Mouse (Mus musculus) MEL (cell line): Measurements from ENCODE around the gene Paxbp1. TPM values are rescaled to one million over a fixed set of nuclear protein-coding genes. Genes with fewer than 3 reads are reported as not detected.

Experiments
- DNase-seq: peaks from one replicate; pipeline ENCODE4 v3.0.0; 2011; ENCODE audit warnings: low read depth, low spot score
- H3K27ac ChIP-seq: 2 replicates; pipeline ENCODE4 v1.5.1; 2012; ENCODE audit warnings: low read depth, mild to moderate bottlenecking, control low read depth, low read length, moderate library complexity; ENCODE audit not compliant: control insufficient read depth
- H3K27me3 ChIP-seq, 2 experiments: fragments of 150-350 bp in 1 of 2; sonication (generic) in 1 of 2; 2 replicates each; pipeline ENCODE4 v1.6.1; 2012; ENCODE audit warnings: low read length in 2 of 2, mild to moderate bottlenecking in 2 of 2, improper control_type of control experiment in 1 of 2, moderate library complexity in 1 of 2; ENCODE audit not compliant: insufficient read depth in 2 of 2, control insufficient read depth in 1 of 2
- H3K36me3 ChIP-seq, 2 experiments: 2 replicates each; pipeline ENCODE4 v1.6.1; 2012 to 2014; ENCODE audit warnings: low read length in 2 of 2, improper control_type of control experiment in 1 of 2, inconsistent platforms in 1 of 2, mild to moderate bottlenecking in 1 of 2; ENCODE audit not compliant: insufficient read depth in 2 of 2, control insufficient read depth in 1 of 2
- H3K4me1 ChIP-seq, 2 experiments: fragments of 150-350 bp in 1 of 2; sonication (generic) in 1 of 2; 2 replicates each; pipeline ENCODE4 v1.6.1; 2012; ENCODE audit warnings: low read length in 2 of 2, improper control_type of control experiment in 1 of 2, mild to moderate bottlenecking in 1 of 2; ENCODE audit not compliant: insufficient read depth in 2 of 2, control insufficient read depth in 1 of 2
- H3K4me3 ChIP-seq, 2 experiments: fragments of 150-350 bp in 1 of 2; sonication (generic) in 1 of 2; 2 replicates each; pipeline ENCODE4 v1.5.1; 2012; ENCODE audit warnings: low read depth in 2 of 2, low read length in 2 of 2, mild to moderate bottlenecking in 2 of 2, moderate library complexity in 2 of 2, control low read depth in 1 of 2, improper control_type of control experiment in 1 of 2; ENCODE audit not compliant: control insufficient read depth in 1 of 2, insufficient read depth in 1 of 2
- H3K79me2 ChIP-seq: 2 replicates; pipeline ENCODE4 v1.6.1; 2012; ENCODE audit warnings: mild to moderate bottlenecking, low read length, moderate library complexity; ENCODE audit not compliant: control insufficient read depth, poor library complexity, insufficient read depth
- H3K9ac ChIP-seq: 2 replicates; pipeline ENCODE4 v1.6.1; 2012; ENCODE audit warnings: low read depth, mild to moderate bottlenecking, control low read depth, low read length, moderate library complexity; ENCODE audit not compliant: control insufficient read depth, poor library complexity, severe bottlenecking
- H3K9me3 ChIP-seq: fragments of 150-350 bp; sonication (generic); replicated peaks from 2 replicates; pipeline ENCODE4 v1.6.1; 2012; ENCODE audit warnings: mild to moderate bottlenecking, low read length, improper control_type of control experiment, moderate library complexity; ENCODE audit not compliant: insufficient read depth
- BHLHE40 ChIP-seq: IDR thresholded peaks from 2 replicates; pipeline ENCODE4 v1.6.1; 2012; ENCODE audit warnings: low read depth, mild to moderate bottlenecking, inconsistent platforms, low read length, improper control_type of control experiment, borderline replicate concordance
- CHD1 ChIP-seq: IDR thresholded peaks from 2 replicates; pipeline ENCODE4 v1.6.1; 2012; ENCODE audit warnings: low read depth, mild to moderate bottlenecking, inconsistent platforms, low read length, improper control_type of control experiment
- CHD2 ChIP-seq: IDR thresholded peaks from 2 replicates; pipeline ENCODE4 v1.6.1; 2011; ENCODE audit warnings: low read length, improper control_type of control experiment
- CTCF ChIP-seq, 3 experiments: IDR thresholded peaks in 2 of 3; conservative IDR thresholded peaks in 1 of 3; 2 replicates each; pipeline ENCODE4 v1.5.1; 2011 to 2012; ENCODE audit warnings: low read length in 3 of 3, low read depth in 2 of 3, mild to moderate bottlenecking in 2 of 3, improper control_type of control experiment in 1 of 3, inconsistent platforms in 1 of 3, mixed read lengths in 1 of 3, moderate library complexity in 1 of 3; ENCODE audit not compliant: control insufficient read depth in 1 of 3, insufficient read depth in 1 of 3, poor library complexity in 1 of 3, severe bottlenecking in 1 of 3
- E2F4 ChIP-seq: IDR thresholded peaks from 2 replicates; pipeline ENCODE4 v1.6.1; 2011; ENCODE audit warnings: low read depth, low read length, improper control_type of control experiment, borderline replicate concordance
- ELF1 ChIP-seq: IDR thresholded peaks from 2 replicates; pipeline ENCODE4 v1.6.1; 2014; ENCODE audit warnings: low read depth, mild to moderate bottlenecking, inconsistent platforms, low read length, improper control_type of control experiment, moderate library complexity
- EP300 ChIP-seq, 2 experiments: IDR thresholded peaks; 2 replicates each; pipeline ENCODE4 v1.6.1; 2011; ENCODE audit warnings: improper control_type of control experiment in 2 of 2, low read length in 2 of 2, low read depth in 1 of 2, mild to moderate bottlenecking in 1 of 2
- ETS1 ChIP-seq: IDR thresholded peaks from 2 replicates; pipeline ENCODE4 v1.6.1; 2012; ENCODE audit warnings: low read depth, mild to moderate bottlenecking, inconsistent platforms, low read length, improper control_type of control experiment, moderate library complexity
- GATA1 ChIP-seq: IDR thresholded peaks from 2 replicates; pipeline ENCODE4 v1.6.1; 2011; ENCODE audit warnings: low read depth, low read length, improper control_type of control experiment
- HCFC1 ChIP-seq: IDR thresholded peaks from 2 replicates; pipeline ENCODE4 v1.6.1; 2012; ENCODE audit warnings: low read depth, mild to moderate bottlenecking, inconsistent platforms, low read length, improper control_type of control experiment, moderate library complexity
- JUND ChIP-seq: IDR thresholded peaks from 2 replicates; pipeline ENCODE4 v1.6.1; 2011; ENCODE audit warnings: low read depth, mild to moderate bottlenecking, improper control_type of control experiment, low read length
- KAT2A ChIP-seq: conservative IDR thresholded peaks from 2 replicates; pipeline ENCODE4 v1.6.1; 2012; ENCODE audit warnings: low read depth, low read length, improper control_type of control experiment, inconsistent platforms
- MAZ ChIP-seq: IDR thresholded peaks from 2 replicates; pipeline ENCODE4 v1.6.1; 2012; ENCODE audit warnings: low read depth, mild to moderate bottlenecking, inconsistent platforms, low read length, improper control_type of control experiment
- MEF2A ChIP-seq: IDR thresholded peaks from 2 replicates; pipeline ENCODE4 v1.6.1; 2014; ENCODE audit warnings: low read depth, mild to moderate bottlenecking, inconsistent platforms, low read length, improper control_type of control experiment; ENCODE audit not compliant: poor library complexity, insufficient replicate concordance, severe bottlenecking; ENCODE audit errors: extremely low read depth
- MXI1 ChIP-seq: IDR thresholded peaks from 2 replicates; pipeline ENCODE4 v1.6.1; 2011; ENCODE audit warnings: mild to moderate bottlenecking, low read depth, low read length, improper control_type of control experiment
- MYB ChIP-seq: IDR thresholded peaks from 2 replicates; pipeline ENCODE4 v1.6.1; 2011; ENCODE audit warnings: mild to moderate bottlenecking, low read depth, low read length, improper control_type of control experiment
- MYC ChIP-seq: IDR thresholded peaks from 2 replicates; pipeline ENCODE4 v1.6.1; 2011; ENCODE audit warnings: low read depth, mild to moderate bottlenecking, low read length, improper control_type of control experiment, moderate library complexity
- NELFE ChIP-seq: IDR thresholded peaks from 2 replicates; pipeline ENCODE4 v1.6.1; 2011; ENCODE audit warnings: low read depth, low read length, improper control_type of control experiment
- NRF1 ChIP-seq: IDR thresholded peaks from 2 replicates; pipeline ENCODE4 v1.6.1; 2014; ENCODE audit warnings: low read depth, mild to moderate bottlenecking, inconsistent platforms, low read length, improper control_type of control experiment, moderate library complexity; ENCODE audit not compliant: poor library complexity, insufficient read depth, severe bottlenecking
- POLR2A ChIP-seq, 2 experiments: IDR thresholded peaks; 2 replicates each; pipeline ENCODE4 v1.6.1; 2011 to 2012; ENCODE audit warnings: low read length in 2 of 2, mild to moderate bottlenecking in 2 of 2, control low read depth in 1 of 2, improper control_type of control experiment in 1 of 2, low read depth in 1 of 2, moderate library complexity in 1 of 2; ENCODE audit not compliant: control insufficient read depth in 1 of 2, insufficient read depth in 1 of 2, poor library complexity in 1 of 2
- POLR2AphosphoS2 ChIP-seq: IDR thresholded peaks from 2 replicates; pipeline ENCODE4 v1.6.1; 2011; ENCODE audit warnings: low read length, improper control_type of control experiment
- POLR2AphosphoS5 ChIP-seq: IDR thresholded peaks from 2 replicates; pipeline ENCODE4 v1.6.1; 2012; ENCODE audit warnings: low read depth, borderline replicate concordance, mild to moderate bottlenecking, inconsistent platforms, low read length, moderate library complexity, mixed read lengths
- RAD21 ChIP-seq: IDR thresholded peaks from 2 replicates; pipeline ENCODE4 v1.6.1; 2011; ENCODE audit warnings: mild to moderate bottlenecking, low read depth, low read length, improper control_type of control experiment
- RCOR1 ChIP-seq: IDR thresholded peaks from 2 replicates; pipeline ENCODE4 v1.6.1; 2012; ENCODE audit warnings: low read depth, mild to moderate bottlenecking, inconsistent platforms, low read length, improper control_type of control experiment
- SMC3 ChIP-seq: IDR thresholded peaks from 2 replicates; pipeline ENCODE4 v1.6.1; 2011; ENCODE audit warnings: low read depth, low read length, improper control_type of control experiment
- TAL1 ChIP-seq: IDR thresholded peaks from 2 replicates; pipeline ENCODE4 v1.6.1; 2012; ENCODE audit warnings: mild to moderate bottlenecking, inconsistent platforms, low read length, moderate library complexity, mixed read lengths
- TBP ChIP-seq: IDR thresholded peaks from 2 replicates; pipeline ENCODE4 v1.8.0; 2011; ENCODE audit warnings: low read depth, low read length, improper control_type of control experiment
- TCF12 ChIP-seq: IDR thresholded peaks from 2 replicates; pipeline ENCODE4 v1.6.1; 2014; ENCODE audit warnings: low read depth, mild to moderate bottlenecking, inconsistent platforms, low read length, improper control_type of control experiment, moderate library complexity
- UBTF ChIP-seq: IDR thresholded peaks from 2 replicates; pipeline ENCODE4 v1.6.1; 2012; ENCODE audit warnings: low read depth, mild to moderate bottlenecking, inconsistent platforms, low read length, improper control_type of control experiment, moderate library complexity, borderline replicate concordance; ENCODE audit not compliant: insufficient read depth
- USF1 ChIP-seq: IDR thresholded peaks from 2 replicates; pipeline ENCODE4 v1.6.1; 2014; ENCODE audit warnings: low read depth, mild to moderate bottlenecking, inconsistent platforms, low read length, improper control_type of control experiment, moderate library complexity
- USF2 ChIP-seq, 2 experiments: IDR thresholded peaks; 2 replicates each; pipeline ENCODE4 v1.6.1; 2011 to 2012; ENCODE audit warnings: improper control_type of control experiment in 2 of 2, low read length in 2 of 2, borderline replicate concordance in 1 of 2, inconsistent platforms in 1 of 2, low read depth in 1 of 2, mild to moderate bottlenecking in 1 of 2; ENCODE audit not compliant: insufficient read depth in 1 of 2
- ZC3H11A ChIP-seq: IDR thresholded peaks from 2 replicates; pipeline ENCODE4 v1.6.1; 2012; ENCODE audit warnings: low read depth, mild to moderate bottlenecking, inconsistent platforms, low read length, improper control_type of control experiment
- ZKSCAN1 ChIP-seq: IDR thresholded peaks from 2 replicates; pipeline ENCODE4 v1.6.1; 2012; ENCODE audit warnings: low read depth, mild to moderate bottlenecking, inconsistent platforms, low read length, improper control_type of control experiment, moderate library complexity
- ZMIZ1 ChIP-seq: IDR thresholded peaks from 2 replicates; pipeline ENCODE4 v1.6.1; 2012; ENCODE audit warnings: low read depth, mild to moderate bottlenecking, inconsistent platforms, low read length, improper control_type of control experiment, moderate library complexity
- ZNF384 ChIP-seq: IDR thresholded peaks from 2 replicates; pipeline ENCODE4 v1.6.1; 2012; ENCODE audit warnings: low read depth, mild to moderate bottlenecking, inconsistent platforms, low read length, improper control_type of control experiment
- polyA plus RNA-seq, 2 experiments: library from polyadenylated mRNA; stranded (reverse) in 1 of 2; unstranded in 1 of 2; fragments of >175 nt in 1 of 2; fragments of >200 nt in 1 of 2; gene quantifications; 2 replicates each; pipeline versions ENCODE4 v1.2.1 to v1.2.4; 2012; ENCODE audit warnings: low replicate concordance in 2 of 2, low read depth in 1 of 2; ENCODE audit not compliant: insufficient read length in 2 of 2, insufficient read depth in 1 of 2, missing spikeins in 1 of 2
- total RNA-seq: library from RNA; depleted of rRNA; stranded (reverse); fragments of 300-350 nt; gene quantifications from 2 replicates; pipeline ENCODE4 v1.2.3, GENCODE M21; 2012

Paxbp1 gene
- total and polyA plus RNA-seq, 3 experiments: 23.8 to 49.6 TPM; not detected in 1

DNA sequence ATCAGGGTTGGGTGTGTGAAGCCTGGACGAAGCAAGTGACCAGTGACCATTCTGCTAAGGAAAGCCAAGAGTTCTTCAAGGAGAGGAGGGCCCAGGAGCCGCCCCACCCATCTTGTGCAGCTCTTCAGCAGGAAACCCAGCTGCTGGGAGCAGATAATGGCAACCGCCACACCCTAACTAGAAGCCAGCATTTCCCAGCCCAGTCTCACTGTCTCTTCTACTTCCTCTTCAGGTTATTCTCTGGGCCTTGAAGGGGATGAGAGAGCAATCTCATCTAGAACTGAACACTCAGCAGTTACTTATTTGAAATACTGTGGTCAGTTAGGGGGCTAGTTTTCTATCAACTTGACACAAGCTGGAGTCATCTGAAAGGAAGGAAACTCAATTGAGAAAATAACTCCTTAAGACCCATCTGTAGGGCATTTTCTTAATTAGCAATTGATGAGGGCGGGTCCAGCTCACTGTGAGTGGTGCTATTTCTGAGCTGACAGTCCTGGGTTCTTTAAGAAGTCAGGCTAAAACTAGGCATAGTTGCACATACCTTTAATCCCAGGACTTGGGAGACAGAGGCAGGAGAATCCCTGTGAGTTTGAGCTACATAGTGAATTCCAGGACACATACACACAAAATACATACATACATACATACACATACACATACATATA is 42.4 kb upstream of the Paxbp1 start:
- Histone ChIP-seq H3K79me2 (no peaks in the 10 kb centered on the region), H3K4me1 (peaks cover 18 to 23% of the 10 kb centered on the region in 2 experiments), H3K9me3 (no peaks in the 10 kb centered on the region), H3K27ac (peak overlapping the region; percentile 96), H3K4me3 (peak overlapping the region; percentile 26 to 43), H3K27me3 (no peaks in the 10 kb centered on the region), H3K9ac (peak overlapping the region; percentile 43), H3K36me3 (peaks cover 0 to 11% of the 10 kb centered on the region in 2 experiments; a peak in 2 of 4 replicates)
- peak; percentile 97 for DNase-seq
- TF ChIP-seq POLR2AphosphoS5: no peak
- no peak for TF ChIP-seq POLR2A (IDR thresholded peaks at IDR 0.05; ENCODE audit: control insufficient read depth in 1 of 2, insufficient read depth in 1 of 2, low read depth in 1 of 2, low read length in 2 of 2, poor library complexity in 1 of 2)
- TF ChIP-seq MXI1: no peak
- peak; percentile 93 for TF ChIP-seq GATA1
- TF ChIP-seq ZKSCAN1: no peak
- peak; percentile 99 for TF ChIP-seq TAL1
- TF ChIP-seq MYC: 0 out of 2 replicates have a peak, but pooled peaks have one; percentile 10
- TF ChIP-seq RAD21: no peak
- peak; percentile 92 for TF ChIP-seq ETS1
- 0 out of 2 replicates have a peak, but pooled peaks have one; percentile 36 for TF ChIP-seq TBP
- no peak for TF ChIP-seq ZMIZ1
- TF ChIP-seq USF1: no peak
- TF ChIP-seq ZNF384: no peak; the same call in 1 of the 2 replicates
- no peak for TF ChIP-seq CTCF (IDR thresholded peaks at IDR 0.05 in 2 of 3, conservative IDR thresholded peaks at IDR 0.05 in 1 of 3; ENCODE audit: control insufficient read depth in 1 of 3, insufficient read depth in 1 of 3, low read depth in 2 of 3, low read length in 3 of 3, poor library complexity in 1 of 3, severe bottlenecking in 1 of 3)
- peak; percentile 95 for TF ChIP-seq EP300 (IDR thresholded peaks at IDR 0.05; ENCODE audit: low read depth in 1 of 2, low read length in 2 of 2)
- no peak for TF ChIP-seq MEF2A
- no peak for TF ChIP-seq CHD2
- no peak; the same call in 1 of the 2 replicates for TF ChIP-seq HCFC1
- TF ChIP-seq POLR2AphosphoS2: no peak
- TF ChIP-seq RCOR1: peak; percentile 67; the same call in 1 of the 2 replicates
- TF ChIP-seq CHD1: no peak
- TF ChIP-seq NRF1: no peak
- no peak for TF ChIP-seq KAT2A
- TF ChIP-seq E2F4: no peak
- 0 out of 2 replicates have a peak, but pooled peaks have one; percentile 65 for TF ChIP-seq MYB
- peak; percentile 95 for TF ChIP-seq TCF12
- no peak for TF ChIP-seq UBTF
- TF ChIP-seq BHLHE40: 0 out of 2 replicates have a peak, but pooled peaks have one; percentile 38
- no peak for TF ChIP-seq NELFE
- TF ChIP-seq ZC3H11A: no peak
- TF ChIP-seq ELF1: peak; percentile 50; the same call in 1 of the 2 replicates
- peak; percentile 23; the same call in 1 of the 2 replicates for TF ChIP-seq SMC3
- no peak for TF ChIP-seq USF2 (IDR thresholded peaks at IDR 0.05; ENCODE audit: borderline replicate concordance in 1 of 2, insufficient read depth in 1 of 2, low read depth in 1 of 2, low read length in 2 of 2)
- TF ChIP-seq MAZ: no peak; the same call in 1 of the 2 replicates
- TF ChIP-seq JUND: no peak
